Mouse (Mus musculus) midbrain, embryonic 11.5 days (tissue): Measurements from ENCODE around the gene Hspa1a. TPM values are rescaled to one million over a fixed set of nuclear protein-coding genes. Genes with fewer than 3 reads are reported as not detected.
A peak's percentile ranks its signal among the peaks of the same experiment; 100 is the strongest.
"Not testable (repeated sequence)": the region's sequence is repeated elsewhere in the genome, so short reads cannot be mapped to it uniquely, and the experiment has no call there.

Experiments used
- ATAC-seq: fragments of 200-750 bp; cut with Nextera tagmentation; 2 replicates; pipeline ENCODE4 v1.8.0; 2017; ENCODE audit warnings: moderate TSS enrichment, moderate library complexity; ENCODE audit not compliant: low FRiP score
- DNase-seq: peaks from one replicate; pipeline ENCODE4 v3.0.0; 2015; ENCODE audit warnings: low spot score; ENCODE audit errors: missing footprints
- H3K27ac ChIP-seq: fragments of 300-500 bp; sonication (generic); 2 replicates; pipeline ENCODE4 v1.5.1; 2014; ENCODE audit warnings: low read depth, low read length
- H3K27me3 ChIP-seq: fragments of 300-500 bp; sonication (generic); 2 replicates; pipeline ENCODE4 v1.6.1; 2014; ENCODE audit warnings: mild to moderate bottlenecking, low read length, moderate library complexity, mixed read lengths; ENCODE audit not compliant: control insufficient read depth, insufficient read depth
- H3K36me3 ChIP-seq: fragments of 300-500 bp; sonication (generic); 2 replicates; pipeline ENCODE4 v1.6.1; 2014; ENCODE audit warnings: mild to moderate bottlenecking, low read length, moderate library complexity, mixed read lengths; ENCODE audit not compliant: control insufficient read depth, insufficient read depth
- H3K4me1 ChIP-seq: fragments of 300-500 bp; sonication (generic); 2 replicates; pipeline ENCODE4 v1.6.1; 2014; ENCODE audit warnings: low read length; ENCODE audit not compliant: control insufficient read depth, insufficient read depth
- H3K4me2 ChIP-seq: fragments of 300-500 bp; sonication (generic); 2 replicates; pipeline ENCODE4 v1.6.1; 2014; ENCODE audit warnings: mild to moderate bottlenecking, moderate library complexity
- H3K4me3 ChIP-seq: fragments of 300-500 bp; sonication (generic); 2 replicates; pipeline ENCODE4 v1.5.1; 2014; ENCODE audit warnings: low read depth, low read length
- H3K9ac ChIP-seq: fragments of 300-500 bp; sonication (generic); 2 replicates; pipeline ENCODE4 v1.6.1; 2014; ENCODE audit warnings: low read length
- H3K9me3 ChIP-seq: fragments of 300-500 bp; sonication (generic); 2 replicates; pipeline ENCODE4 v1.6.1; 2016; ENCODE audit warnings: low read length; ENCODE audit not compliant: control insufficient read depth
- WGBS: fragments of 180-500 bp; shearing (Covaris S2); extraction: QIAGEN DNeasy Blood & Tissue Kit; methylation state at CpG from one replicate; pipeline ENCODE4 v1.1.7; 2014; 5-methylcytosine and 5-hydroxymethylcytosine counted together
- polyA plus RNA-seq: library from polyadenylated mRNA; unstranded; fragments of >200 nt; fragmentation: Nextera tagmentation; extraction: Ambion mirVana; gene quantifications from 2 replicates; pipeline ENCODE4 v1.2.1, GENCODE M21; 2014

Hspa1a gene
- polyA plus RNA-seq, result 0.59 and 1.2 TPM in 2 replicates

- Histone ChIP-seq H3K4me3 (peak within 1 kb of the TSS; percentile 18), H3K4me2 (peak within 1 kb of the TSS; percentile 44), H3K9ac (peak within 1 kb of the TSS; percentile 2; the same call in 1 of the 2 replicates), H3K27me3 (peaks cover 20% of the 10 kb centered on the region)
- peak; percentile 96 for ATAC-seq
- under 1% methylated on average over 25 of the region's 33 CpGs for WGBS
- not testable (repeated sequence) for H3K27ac ChIP-seq, H3K4me1 ChIP-seq, H3K9me3 ChIP-seq, H3K36me3 ChIP-seq
- DNase-seq, result peak; percentile 96
Observed at GRCm38 (mm10) chr17:34972069-34972749, at the start of gene Hspa1a, which contains the start of gene Hspa1l. Gene Hspa1a, minus strand, starts transcription at chr17:34972156. Gene Hspa1l, plus strand, starts transcription at chr17:34972703.

GRCm38 (mm10) chr17:35021163-35021808 is 49.3 kb upstream of the Hspa1a start:
- peak overlapping the region; percentile 6; the same call in 1 of the 2 replicates for H3K9ac ChIP-seq
- DNase-seq (peak; percentile 100), ATAC-seq (peak; percentile 85)
- H3K4me3 ChIP-seq, result no peak overlapping the region; the same call in 1 of the 2 replicates
- peak overlapping the region; percentile 30 for H3K4me2 ChIP-seq
- no peaks in the 10 kb centered on the region for H3K27me3 ChIP-seq
- H3K9me3 ChIP-seq, result no peaks in the 10 kb centered on the region
- WGBS, result 4% methylated on average over 16 of the region's 17 CpGs
- peaks cover 6% of the 10 kb centered on the region for H3K4me1 ChIP-seq
- no peaks in the 10 kb centered on the region for H3K36me3 ChIP-seq
- H3K27ac ChIP-seq, result no peak overlapping the region; the same call in 1 of the 2 replicates

- no peak for ATAC-seq
- Histone ChIP-seq H3K36me3 (peaks cover 3% of the 10 kb centered on the region), H3K27me3 (no peaks in the 10 kb centered on the region), H3K4me2 (no peak overlapping the region), H3K9ac (no peak overlapping the region), H3K27ac (no peak overlapping the region), H3K9me3 (no peaks in the 10 kb centered on the region), H3K4me1 (peaks cover 6% of the 10 kb centered on the region), H3K4me3 (no peak overlapping the region)
- DNase-seq, result no peak
- WGBS, result 82% methylated on average over 8 of the region's 8 CpGs
Observed at GRCm38 (mm10) chr17:35020551-35020950, 48.6 kb upstream of the Hspa1a start.

GRCm38 (mm10) chr17:35019894-35020293 is 47.9 kb upstream of the Hspa1a start:
- no peak overlapping the region for H3K9ac ChIP-seq
- WGBS, result 84% methylated on average over 11 of the region's 11 CpGs
- peaks cover 6% of the 10 kb centered on the region for H3K4me1 ChIP-seq
- no peaks in the 10 kb centered on the region for H3K27me3 ChIP-seq
- H3K27ac ChIP-seq, result no peak overlapping the region
- no peak overlapping the region for H3K4me3 ChIP-seq
- peaks cover 5% of the 10 kb centered on the region for H3K36me3 ChIP-seq
- H3K4me2 ChIP-seq, result no peak overlapping the region
- no peak for DNase-seq
- ATAC-seq, result no peak
- H3K9me3 ChIP-seq, result no peaks in the 10 kb centered on the region

GRCm38 (mm10) chr17:35018171-35018570 is 46.2 kb upstream of the Hspa1a start:
- WGBS, result 73% methylated on average over 3 of the region's 3 CpGs
- Histone ChIP-seq H3K27ac (no peak overlapping the region), H3K4me2 (no peak overlapping the region), H3K9me3 (no peaks in the 10 kb centered on the region), H3K4me1 (peaks cover 6% of the 10 kb centered on the region), H3K27me3 (no peaks in the 10 kb centered on the region), H3K36me3 (peaks cover 23% of the 10 kb centered on the region), H3K4me3 (no peak overlapping the region), H3K9ac (no peak overlapping the region)
- DNase-seq, result no peak
- ATAC-seq, result no peak

GRCm38 (mm10) chr17:35017706-35018030 is 45.7 kb upstream of the Hspa1a start:
- H3K4me2 ChIP-seq, result no peak overlapping the region
- DNase-seq, result no peak
- H3K4me1 ChIP-seq, result peaks cover 6% of the 10 kb centered on the region
- no peak for ATAC-seq
- peaks cover 27% of the 10 kb centered on the region for H3K36me3 ChIP-seq
- no peak overlapping the region for H3K9ac ChIP-seq
- H3K9me3 ChIP-seq, result no peaks in the 10 kb centered on the region
- 73% methylated on average over 14 of the region's 14 CpGs for WGBS
- H3K27ac ChIP-seq, result no peak overlapping the region
- H3K4me3 ChIP-seq, result no peak overlapping the region
- no peaks in the 10 kb centered on the region for H3K27me3 ChIP-seq

- Histone ChIP-seq H3K4me2 (no peak overlapping the region), H3K27ac (no peak overlapping the region), H3K9me3 (no peaks in the 10 kb centered on the region), H3K27me3 (no peaks in the 10 kb centered on the region), H3K9ac (no peak overlapping the region), H3K4me1 (peaks cover 6% of the 10 kb centered on the region), H3K4me3 (no peak overlapping the region), H3K36me3 (peaks cover 31% of the 10 kb centered on the region)
- WGBS, result 85% methylated on average over 10 of the region's 10 CpGs
- no peak for DNase-seq
- no peak for ATAC-seq
Observed at GRCm38 (mm10) chr17:35016791-35017705, 45.1 kb upstream of the Hspa1a start.

- Histone ChIP-seq H3K4me1 (peaks cover 1% of the 10 kb centered on the region), H3K27ac (no peak within 1 kb of the TSS), H3K36me3 (peaks cover 36% of the 10 kb centered on the region), H3K4me3 (no peak within 1 kb of the TSS), H3K27me3 (no peaks in the 10 kb centered on the region), H3K9ac (no peak within 1 kb of the TSS), H3K9me3 (no peaks in the 10 kb centered on the region), H3K4me2 (no peak within 1 kb of the TSS)
- 85% methylated on average over 12 of the region's 12 CpGs for WGBS
- ATAC-seq (no peak; the same call in 1 of the 2 replicates), DNase-seq (no peak)
Observed at GRCm38 (mm10) chr17:35016376-35016775, 44.4 kb upstream of the Hspa1a start, which contains the start of gene Vwa7. Gene Vwa7, plus strand, starts transcription at chr17:35016579.
